Mouse (Mus musculus) heart, postnatal 10 days (tissue): ENCODE data around the gene Zfp112. TPM values are rescaled to one million over a fixed set of nuclear protein-coding genes. Genes with fewer than 3 reads are reported as not detected.

ENCODE experiments used
- DNase-seq, 2 experiments: peaks; one replicate each; pipeline ENCODE4 v3.0.0; 2021
- intact Hi-C: fragments of 180-260 bp; cut with DNase I; formaldehyde crosslinking; loops from one replicate; pipeline ENCODE4 v1.15.1; 2025
- total RNA-seq, 2 experiments: library from RNA; stranded (reverse); gene quantifications; 2 replicates each; pipeline ENCODE4 v1.2.3; 2021

The Zfp112 gene
- total RNA-seq, 2 experiments from 2014 or later = 3.1 to 3.8 TPM

DNA sequence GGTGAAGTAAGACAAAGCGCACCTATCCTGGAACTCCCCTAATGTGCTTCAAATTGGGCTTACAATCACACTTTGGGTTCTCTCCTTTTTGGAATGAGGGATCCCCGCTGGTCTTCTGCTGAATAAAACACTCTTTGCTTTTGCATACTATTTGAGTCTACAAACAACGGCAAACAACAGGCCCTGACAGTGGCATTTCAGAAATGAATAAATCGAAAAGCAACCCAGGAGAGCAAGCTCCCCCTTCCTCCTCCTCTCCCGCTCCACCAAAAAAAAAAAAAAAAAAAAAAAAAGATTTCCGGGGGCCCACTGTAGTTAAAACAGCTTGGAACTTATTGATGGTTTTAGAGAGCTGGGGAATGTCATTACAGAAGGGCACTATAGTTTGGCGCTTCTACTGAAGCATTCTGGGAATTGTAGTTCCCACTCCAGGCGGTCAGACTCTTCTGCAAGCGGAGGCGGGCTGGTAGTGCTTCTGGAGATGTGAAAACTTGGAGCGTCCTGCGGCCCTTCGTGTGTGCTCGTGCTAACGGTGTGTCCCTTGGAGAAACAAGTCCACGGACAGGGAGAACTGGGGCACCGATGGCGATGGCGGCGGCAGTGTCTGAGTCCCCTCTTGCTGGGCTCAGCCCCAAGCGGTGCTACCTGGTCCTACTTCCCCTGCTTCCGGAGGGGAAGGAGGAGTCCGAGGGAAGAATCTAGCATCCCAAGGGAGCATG is 62.7 kb downstream of the Zfp112 start, which contains the start of gene Zfp114:
Zfp114 (plus strand) TSS at position 443 of the 719 bp plus-strand sequence.
- DNase-seq = peak; percentile 53 to 69

DNA sequence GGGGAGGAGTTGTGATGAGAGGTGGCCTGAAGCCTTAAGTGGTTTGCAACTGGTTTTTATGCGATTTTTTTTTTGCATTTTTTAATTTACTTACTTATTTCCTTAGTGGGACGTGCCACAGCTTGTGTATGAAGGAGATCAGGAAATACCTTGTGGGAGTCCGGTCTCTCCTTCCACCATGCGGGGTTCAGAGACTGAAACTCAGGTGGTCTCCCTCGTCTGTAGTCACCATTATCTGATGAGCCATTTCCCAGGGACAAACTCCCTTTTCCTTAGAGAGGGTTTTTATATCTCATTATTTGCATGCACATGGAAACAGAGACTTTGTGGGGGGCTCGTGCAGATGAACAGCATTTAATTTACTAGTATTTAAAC is 63.2 kb downstream of the Zfp112 start:
- intact Hi-C loops = no loop called here
- no peak for DNase-seq

More for the DNA sequence above, 62.7 kb downstream of the Zfp112 start, which contains the start of gene Zfp114:
- intact Hi-C loops = loop anchor here (5.0 kb wide), 1 partner anchor 42 kb away; the partner anchor contains the start of gene Zfp235

Other genes starting within 250 kb of the Zfp112 start
- gene Vmn1r177, start 245.9 kb upstream of the Zfp112 start, total RNA-seq = not detected
- gene Vmn1r178, start 220.3 kb upstream of the Zfp112 start, total RNA-seq = not detected
- not detected for gene Vmn1r179, start 185.3 kb upstream of the Zfp112 start, total RNA-seq
- gene Vmn1r180, start 161.7 kb upstream of the Zfp112 start, total RNA-seq = not detected
- not detected for gene Vmn1r181, start 137.7 kb upstream of the Zfp112 start, total RNA-seq
- gene V1rd19, start 110.6 kb upstream of the Zfp112 start, total RNA-seq = not detected
- not detected for gene Vmn1r183, start 59.1 kb upstream of the Zfp112 start, total RNA-seq
- gene Zfp180, start 30.4 kb upstream of the Zfp112 start, total RNA-seq = 10 to 100 TPM in 1 of 2 experiments, 1 to 10 TPM in 1; 9.5 to 10.3 TPM
- 1 to 10 TPM; 4.6 to 6.0 TPM for gene Zfp235, start 21.9 kb downstream of the Zfp112 start, total RNA-seq
- under 1 TPM; 0.12 to 0.19 TPM for gene Zfp114, start 62.7 kb downstream of the Zfp112 start, total RNA-seq
- gene Zfp111, start 99.1 kb downstream of the Zfp112 start, total RNA-seq = 1 to 10 TPM; 4.7 to 9.8 TPM
- gene Zfp109, start 125.2 kb downstream of the Zfp112 start, total RNA-seq = 1 to 10 TPM; 1.3 to 2.1 TPM
- gene Zfp108, start 142.5 kb downstream of the Zfp112 start, total RNA-seq = 1 to 10 TPM; 1.4 to 1.7 TPM
- gene Zfp93, start 158.1 kb downstream of the Zfp112 start, total RNA-seq = 1 to 10 TPM; 3.5 to 5.0 TPM
- 1 to 10 TPM; 4.0 to 5.5 TPM for gene Zfp61, start 188.9 kb downstream of the Zfp112 start, total RNA-seq
- 1 to 10 TPM; 2.2 to 2.5 TPM for gene Zfp94, start 204.4 kb downstream of the Zfp112 start, total RNA-seq
- under 1 TPM in 1 of 2 experiments, not detected in 1; 0.31 TPM for gene Tescl, start 221.6 kb downstream of the Zfp112 start, total RNA-seq
- gene Lypd5, start 236.9 kb downstream of the Zfp112 start, total RNA-seq = not detected